Mouse (Mus musculus): ENCODE measurements at regions not wholly inside any gene's neighbourhood (a gene's known extent, or its start where the extent isn't known, plus 50 kb on each side); places are given as distances from the start of the nearest gene placed in this dataset.

DNA sequence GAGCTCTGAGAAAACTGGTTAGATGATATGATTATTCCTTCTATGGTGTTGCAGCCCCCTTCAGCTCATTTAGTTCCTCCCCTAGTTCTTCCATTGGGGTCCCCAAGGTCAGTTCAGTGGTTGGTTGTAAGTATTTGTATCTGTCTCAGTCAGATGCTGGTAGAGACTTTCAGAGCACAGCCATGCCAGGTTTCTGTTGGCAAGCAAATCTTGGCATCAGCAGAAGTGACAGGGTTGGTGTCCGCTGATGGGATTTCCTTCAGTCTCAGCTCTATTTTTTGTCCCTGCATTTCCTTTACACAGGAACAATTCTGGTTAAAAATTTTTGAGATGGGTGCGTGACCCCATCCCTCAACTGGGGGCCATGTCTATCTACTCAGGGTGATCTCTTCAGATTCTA, 55.3 kb upstream of the Spaca1 start:
- DNase-seq (ENCODE audit: inconsistent age in 2 of 2, low spot score in 1 of 2): no peak

DNA sequence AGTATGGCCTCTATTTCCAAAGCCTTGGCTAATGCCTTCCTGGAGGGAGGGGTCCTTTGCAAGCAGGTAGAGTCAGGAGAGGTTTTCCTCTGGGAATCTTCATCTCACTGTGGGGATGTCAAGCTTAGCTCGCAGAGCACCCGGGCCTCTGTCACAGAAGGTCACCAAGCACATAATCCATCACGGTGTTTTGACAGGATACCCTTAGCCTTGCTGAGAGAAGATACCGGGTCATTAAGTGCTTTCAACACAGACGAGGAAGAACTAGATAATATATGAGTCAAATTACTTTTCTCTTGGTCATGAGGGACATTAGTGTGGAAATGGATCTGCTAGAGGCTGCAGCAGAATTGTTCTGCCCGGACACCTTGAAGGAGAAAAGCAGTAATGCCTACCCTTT, 64.3 kb upstream of the Spaca1 start:
- peak in 1 of 2 experiments; percentile 66 for DNase-seq (ENCODE audit: inconsistent age in 2 of 2, low spot score in 1 of 2)

DNA sequence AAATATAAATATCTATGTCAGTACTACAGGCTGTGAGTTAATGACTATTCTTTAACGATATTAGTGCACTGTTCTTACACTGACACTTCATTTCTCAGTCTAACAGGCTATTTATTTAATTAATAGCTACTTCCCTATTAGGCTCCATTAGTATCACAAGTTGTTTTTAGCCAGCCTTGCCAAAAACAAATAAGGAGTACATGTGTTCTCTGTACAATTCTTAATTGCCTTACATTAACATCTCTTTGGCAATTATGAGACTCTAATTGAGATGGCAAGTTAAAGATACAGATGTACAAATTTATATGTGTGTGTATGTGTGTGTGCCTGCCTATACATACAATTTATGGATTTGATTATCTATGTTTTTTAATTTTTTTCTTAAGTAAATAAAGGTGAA, 67.1 kb upstream of the Spaca1 start:
- no peak for DNase-seq (ENCODE audit: inconsistent age in 2 of 2, low spot score in 1 of 2)

DNA sequence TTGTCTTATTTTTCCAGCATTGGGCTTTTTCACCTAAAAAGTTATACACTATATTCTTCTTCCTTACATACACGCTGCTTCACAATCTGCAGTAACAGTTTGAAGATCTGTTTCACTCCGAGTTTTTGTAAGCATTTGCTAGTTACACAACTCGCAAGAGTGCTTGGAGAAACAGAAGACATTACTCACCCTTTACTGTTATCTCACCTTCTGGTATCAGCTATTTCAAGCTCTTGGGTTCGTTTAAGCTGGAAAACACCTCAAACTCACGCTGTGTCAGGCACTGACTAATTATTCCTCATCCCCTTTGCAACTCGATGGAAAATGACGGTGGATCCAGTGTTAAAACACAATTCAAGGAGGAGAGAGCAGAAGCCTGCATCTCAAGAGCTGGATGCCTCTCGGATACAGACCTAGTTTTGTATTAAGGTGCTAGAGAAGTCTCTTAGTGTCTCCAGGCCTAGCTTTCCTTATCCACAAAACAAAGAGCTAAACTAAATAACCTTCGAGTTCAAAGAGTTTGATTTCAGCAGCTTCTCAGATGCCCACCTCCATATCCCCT, 73.0 kb upstream of the Spaca1 start:
- DNase-seq (ENCODE audit: inconsistent age in 2 of 2, low spot score in 1 of 2): no peak

DNA sequence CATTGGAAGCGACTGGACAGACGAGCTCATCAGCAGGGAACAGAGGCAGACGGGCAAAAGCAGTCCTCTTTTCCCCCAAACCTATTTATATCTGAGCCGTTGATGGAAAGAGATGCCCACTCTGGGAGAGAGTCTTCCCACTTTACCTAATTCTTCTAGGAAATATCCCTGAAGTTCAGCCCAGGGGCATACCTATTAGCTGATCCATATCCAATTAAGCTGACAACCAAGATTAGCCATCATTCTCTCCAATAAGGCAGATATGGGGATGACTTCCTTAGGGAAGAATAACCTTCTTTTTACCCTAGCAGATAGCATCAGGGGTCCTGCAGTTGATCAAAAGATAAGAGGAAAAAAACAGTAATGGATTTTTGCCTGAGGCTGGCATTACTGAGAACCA, 78.2 kb upstream of the Spaca1 start:
- no peak for DNase-seq (ENCODE audit: inconsistent age in 2 of 2, low spot score in 1 of 2)

DNA sequence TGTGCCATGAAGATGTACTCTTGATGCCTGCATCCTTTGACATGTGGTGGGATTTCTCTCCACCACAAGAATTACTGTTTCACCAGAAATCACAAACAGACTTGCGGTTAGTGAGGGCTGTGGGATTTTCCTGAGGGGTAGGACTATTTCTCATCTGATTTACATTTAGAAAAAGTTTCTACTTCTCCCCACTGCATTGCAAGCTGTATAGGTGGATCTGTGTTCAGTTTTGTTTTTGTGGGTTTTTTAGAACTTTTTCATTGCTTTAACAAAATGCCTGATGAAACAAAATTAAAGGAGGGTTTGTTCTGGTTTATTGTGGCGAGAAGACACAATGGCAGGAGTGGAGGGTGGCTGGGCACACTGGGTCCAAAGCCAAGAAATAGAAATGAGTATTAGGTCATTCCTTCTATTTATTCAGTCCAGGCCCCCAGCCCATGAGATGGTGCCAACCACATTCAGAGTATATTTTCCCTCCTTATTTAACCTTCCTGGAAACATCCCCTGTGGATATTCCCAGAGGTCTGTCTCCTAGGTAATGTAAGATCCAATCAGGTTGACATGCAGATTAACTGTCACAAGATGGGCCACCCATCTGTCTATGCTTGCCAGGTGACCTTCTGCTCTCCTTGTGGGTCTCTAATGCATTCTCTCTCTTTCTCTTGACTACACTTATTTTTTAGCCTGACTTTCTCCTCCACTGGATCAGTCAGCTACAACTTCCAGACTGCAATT, 96.3 kb upstream of the Spaca1 start:
- DNase-seq (ENCODE audit: inconsistent age in 2 of 2, low spot score in 1 of 2): no peak

DNA sequence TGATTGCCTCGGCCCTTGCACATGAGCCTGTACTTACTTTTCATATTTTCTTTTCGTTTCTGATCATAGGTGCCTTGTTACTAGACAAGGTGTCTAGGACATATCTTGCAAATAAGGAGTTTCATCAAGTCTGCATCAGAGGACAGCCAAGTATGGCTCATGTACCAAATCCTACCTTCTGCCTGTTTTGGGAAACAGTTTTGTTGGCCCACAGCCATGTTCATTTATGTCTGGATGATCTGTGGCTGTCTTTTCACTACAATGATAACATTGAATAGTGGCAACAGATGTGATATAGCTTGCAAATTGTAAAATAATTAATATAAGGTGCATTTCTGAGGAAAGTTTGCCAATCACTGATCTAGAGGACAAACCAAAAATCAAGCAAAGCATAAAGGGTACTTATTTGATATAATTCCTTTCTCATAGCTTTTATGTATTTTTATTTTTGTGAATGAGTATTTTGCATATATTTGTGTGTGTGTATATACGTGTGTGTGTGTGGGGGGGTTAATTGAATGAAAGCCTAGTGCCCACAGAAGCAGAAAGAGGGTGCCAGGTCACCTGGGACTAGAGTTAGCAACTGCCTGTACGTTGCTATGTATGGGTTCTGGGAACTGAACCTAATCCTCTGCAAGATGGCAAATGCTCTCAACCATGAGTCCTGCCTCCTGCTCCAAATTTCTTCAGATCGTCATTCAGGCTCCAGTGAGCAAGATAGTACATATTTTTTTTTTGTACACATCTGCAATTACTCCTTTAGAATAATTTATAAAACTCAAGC, 99.2 kb upstream of the Spaca1 start:
- DNase-seq (ENCODE audit: inconsistent age in 2 of 2, low spot score in 1 of 2): no peak

DNA sequence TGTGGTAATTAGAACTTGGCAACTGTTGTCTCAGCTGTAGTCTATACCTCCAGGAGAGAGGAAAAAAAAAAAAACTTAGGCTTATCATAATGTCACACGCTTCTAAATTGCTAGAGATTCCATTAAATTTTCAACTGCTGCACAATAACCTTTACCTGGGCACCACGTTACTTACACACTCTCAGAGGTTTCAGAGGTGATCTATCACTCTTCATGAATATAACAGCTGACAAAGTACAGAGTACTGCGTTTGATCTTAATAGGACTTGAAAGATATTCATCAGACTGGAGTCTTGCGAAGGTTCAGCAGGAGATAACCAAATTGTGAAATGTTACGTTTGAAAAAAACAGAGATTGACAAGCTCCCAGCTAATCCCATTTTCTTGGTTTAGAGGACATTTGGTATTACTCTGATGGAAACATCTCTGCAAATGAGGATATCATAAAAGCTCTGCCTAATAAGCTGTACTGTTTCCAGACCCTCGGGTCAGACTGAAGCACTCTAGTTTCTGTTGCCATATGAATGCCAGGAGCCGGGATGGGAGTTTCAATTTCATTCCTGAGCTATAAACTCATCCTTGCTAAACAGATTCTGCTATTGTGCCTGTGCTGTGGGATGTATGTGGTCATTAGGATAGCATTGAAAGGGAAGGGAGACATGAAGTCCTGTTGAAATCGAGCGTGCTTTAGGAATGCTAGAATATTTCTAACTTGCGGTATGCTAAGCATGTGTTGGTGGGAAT, 101.8 kb upstream of the Spaca1 start:
- peak in 1 of 2 experiments; percentile 25 for DNase-seq (ENCODE audit: inconsistent age in 2 of 2, low spot score in 1 of 2)

DNA sequence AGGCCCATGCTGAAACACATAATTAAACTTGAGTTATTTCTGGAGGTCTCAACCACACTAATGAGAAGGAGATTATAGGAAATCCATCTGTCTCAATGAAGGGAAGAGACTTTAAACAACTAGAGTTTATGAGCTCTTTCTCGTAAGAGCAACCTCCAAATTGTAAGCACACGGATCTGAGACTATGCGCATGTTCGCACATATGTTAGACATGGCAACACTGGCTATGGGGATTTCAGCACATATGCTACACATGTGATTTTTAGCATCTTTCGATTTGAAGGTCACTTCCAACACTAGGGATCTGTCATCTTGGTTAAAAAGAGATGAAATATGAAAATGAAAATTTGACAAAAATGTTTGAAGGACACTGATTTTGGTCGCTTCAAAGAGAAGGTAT, 105.5 kb upstream of the Spaca1 start:
- DNase-seq (ENCODE audit: inconsistent age in 2 of 2, low spot score in 1 of 2): no peak

DNA sequence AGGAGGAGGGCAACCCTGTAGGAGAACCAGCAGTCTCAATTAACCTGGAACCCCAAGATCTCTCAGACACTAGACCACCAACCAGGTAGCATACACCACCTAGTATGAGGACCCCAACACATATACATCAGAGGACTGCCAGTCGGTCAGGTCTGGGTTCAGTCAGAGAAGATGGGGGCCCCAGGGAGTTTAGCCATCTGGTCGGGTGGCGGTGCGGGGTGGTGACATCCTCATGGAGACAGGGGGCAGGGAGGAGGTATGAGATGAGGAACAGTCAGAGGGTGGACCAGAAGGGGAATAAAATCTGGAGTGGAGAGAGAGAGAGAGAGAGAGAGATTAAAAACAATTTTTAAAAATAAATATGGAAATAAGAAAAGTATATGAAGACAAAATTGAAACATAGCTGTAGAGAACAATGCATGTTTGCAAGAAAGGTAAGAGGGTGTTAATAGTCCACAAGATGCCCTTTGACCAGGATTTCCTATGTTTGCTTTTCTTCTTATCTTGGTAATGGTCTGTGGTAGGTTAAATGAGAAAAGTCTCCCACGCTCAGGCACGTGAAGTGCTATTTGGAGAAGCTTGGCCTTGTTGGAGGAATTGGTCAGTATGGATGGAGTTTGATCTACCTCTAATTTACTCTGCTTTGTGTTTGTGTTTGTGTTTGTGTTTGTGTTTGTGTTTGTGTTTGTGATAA, 108.0 kb upstream of the Spaca1 start:
- no peak for DNase-seq (ENCODE audit: inconsistent age in 2 of 2, low spot score in 1 of 2)

DNA sequence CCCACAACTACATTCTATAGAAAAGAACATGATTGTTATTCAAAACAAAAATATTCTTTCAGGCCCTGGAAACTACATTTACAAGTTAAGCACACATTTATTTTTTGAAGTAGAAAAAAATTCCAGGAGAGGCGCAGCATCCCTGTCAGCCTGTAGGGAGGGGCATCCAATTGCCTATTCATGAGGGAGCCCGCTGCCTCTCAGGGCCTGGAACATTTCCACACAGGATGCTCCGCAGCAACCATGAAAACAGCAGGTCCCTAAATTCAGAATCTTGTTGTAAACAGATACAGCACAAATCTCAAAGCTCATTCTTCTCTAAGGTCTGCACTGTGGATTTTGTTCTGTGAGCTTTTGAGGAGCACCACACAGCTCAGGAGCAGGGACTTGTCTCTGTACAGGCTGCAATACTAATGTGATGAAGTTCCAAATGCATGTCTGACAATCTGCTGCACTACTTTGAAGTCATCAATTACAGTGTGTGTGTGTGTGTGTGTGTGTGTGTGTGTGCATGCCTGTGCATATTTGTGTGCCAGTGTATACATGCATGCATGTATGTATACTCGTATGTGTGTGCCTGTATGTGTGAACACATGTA, 121.4 kb upstream of the Spaca1 start:
- DNase-seq (ENCODE audit: inconsistent age in 2 of 2, low spot score in 1 of 2): no peak

DNA sequence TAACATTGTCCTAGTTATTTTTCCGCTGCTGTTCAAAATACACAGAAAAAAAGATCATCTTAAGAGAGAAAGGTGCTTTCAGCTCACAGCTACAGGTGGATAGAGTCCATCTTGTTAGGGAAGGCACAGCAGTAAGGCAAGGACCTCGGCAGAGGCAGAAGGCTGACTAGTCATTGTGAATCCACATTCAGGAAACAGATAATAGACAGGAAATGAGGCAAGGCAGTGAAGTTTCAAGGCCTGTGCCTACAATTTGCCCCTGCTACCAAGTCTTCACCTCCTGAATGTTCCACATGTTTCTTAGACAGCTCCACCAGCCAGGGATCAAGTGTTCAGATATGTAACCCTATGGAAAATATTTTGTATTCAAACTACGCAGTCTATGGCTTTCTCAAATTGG, 122.0 kb upstream of the Spaca1 start:
- DNase-seq (ENCODE audit: inconsistent age in 2 of 2, low spot score in 1 of 2): no peak

DNA sequence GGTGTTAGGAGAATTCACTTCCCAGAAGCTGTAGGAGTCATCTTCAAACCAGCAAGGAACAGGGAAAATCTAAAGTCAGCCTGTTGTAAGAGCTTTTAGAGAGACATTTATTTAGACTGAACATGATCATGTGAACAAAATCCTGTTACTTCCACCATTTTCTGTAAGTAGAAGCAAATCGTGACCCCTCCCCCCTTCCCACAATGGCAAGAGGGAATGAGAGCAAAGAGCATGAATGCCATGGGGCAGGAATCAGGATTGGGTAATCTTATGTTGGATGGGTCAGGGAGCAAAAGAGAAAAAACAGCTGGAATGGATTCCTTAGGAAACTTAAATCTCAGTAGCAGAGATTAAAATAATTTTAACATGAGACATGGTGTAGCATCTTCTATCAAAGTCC, 127.4 kb upstream of the Spaca1 start:
- DNase-seq (ENCODE audit: inconsistent age in 2 of 2, low spot score in 1 of 2): peak in 1 of 2 experiments; percentile 21

DNA sequence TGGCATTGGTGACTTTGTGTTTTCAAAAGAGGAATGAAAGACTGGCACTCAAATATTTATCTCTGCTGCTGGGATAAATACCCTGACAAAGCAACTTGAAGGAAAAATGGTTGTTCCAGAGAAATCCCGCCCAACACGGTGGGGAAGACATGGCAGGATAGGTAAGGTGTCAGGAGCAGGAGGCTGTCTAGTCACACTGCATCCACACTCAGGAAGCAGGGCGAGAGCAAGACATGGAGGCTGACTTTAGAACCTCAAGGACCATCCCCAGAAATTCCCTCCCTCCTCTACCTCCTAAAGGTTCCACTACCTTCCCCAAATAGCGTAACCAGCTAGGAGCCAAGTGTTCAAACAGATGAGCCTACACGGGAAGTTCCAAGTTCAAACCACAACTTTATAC, 136.5 kb upstream of the Spaca1 start:
- no peak for DNase-seq (ENCODE audit: inconsistent age in 2 of 2, low spot score in 1 of 2)

DNA sequence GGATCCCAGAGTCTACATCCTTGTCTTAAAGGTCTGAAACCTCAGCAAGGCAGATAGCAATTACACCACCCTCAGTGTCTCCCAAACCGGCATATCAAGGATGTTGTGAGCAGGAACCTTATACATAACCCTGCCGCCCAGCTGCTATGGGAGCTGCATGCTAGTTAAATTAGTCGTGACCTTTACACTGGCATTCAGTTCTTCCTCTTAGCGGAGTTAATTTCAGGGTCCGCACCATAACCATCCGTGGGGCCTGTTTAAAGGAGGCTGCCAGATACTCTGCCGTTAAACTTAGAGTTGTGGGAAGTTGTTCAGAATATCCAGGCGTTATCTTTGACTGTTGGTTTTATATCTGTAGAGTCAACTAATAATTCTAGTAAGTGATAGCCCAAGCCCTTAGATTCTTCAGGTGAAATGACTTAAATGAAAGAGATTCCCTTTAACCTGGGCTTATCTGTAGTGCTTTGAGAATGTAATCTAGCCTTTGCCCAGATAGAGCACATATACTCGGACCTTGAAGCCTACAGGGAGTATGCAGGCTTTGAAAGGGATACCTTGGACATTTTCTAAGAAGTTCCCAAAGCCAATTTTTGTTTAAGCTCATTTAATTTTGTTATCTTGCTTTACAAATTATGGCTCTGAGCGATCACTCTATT, 153.3 kb upstream of the Spaca1 start:
- DNase-seq (ENCODE audit: inconsistent age in 2 of 2, low spot score in 1 of 2): no peak

DNA sequence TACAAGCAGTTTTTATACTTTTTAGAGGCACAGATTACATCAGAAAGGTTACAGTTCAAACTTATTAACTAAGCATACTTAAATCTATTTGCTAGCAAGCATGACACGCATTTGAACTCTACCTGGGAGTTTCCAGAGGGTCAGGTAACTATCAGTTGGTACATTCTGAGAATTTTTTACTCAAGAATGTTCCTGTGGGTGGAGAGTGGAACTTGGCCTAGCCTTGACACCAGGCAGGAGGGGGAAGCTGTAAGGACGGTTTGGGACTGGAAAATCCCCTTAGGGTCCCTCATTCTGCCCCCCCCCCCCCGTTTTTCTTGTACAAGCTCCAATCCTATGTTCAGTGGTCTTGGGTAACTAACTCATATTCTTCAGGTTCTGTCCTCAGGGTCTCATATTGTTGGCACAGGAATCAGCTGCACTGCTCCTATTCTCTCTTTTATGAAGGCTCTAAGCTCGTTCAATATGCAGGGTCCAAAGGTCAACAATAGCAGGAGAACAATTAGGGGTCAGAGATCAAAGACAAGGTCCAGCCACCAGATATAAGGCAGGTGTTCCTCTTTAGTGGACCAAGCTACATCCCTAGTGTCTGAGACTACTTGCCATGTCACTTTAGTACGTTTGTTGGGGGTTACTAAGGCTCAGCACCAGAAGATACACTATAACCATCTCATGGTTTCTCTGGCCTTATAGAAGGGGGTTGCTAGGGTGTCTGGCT, 159.3 kb upstream of the Spaca1 start:
- no peak for DNase-seq (ENCODE audit: inconsistent age in 2 of 2, low spot score in 1 of 2)

DNA sequence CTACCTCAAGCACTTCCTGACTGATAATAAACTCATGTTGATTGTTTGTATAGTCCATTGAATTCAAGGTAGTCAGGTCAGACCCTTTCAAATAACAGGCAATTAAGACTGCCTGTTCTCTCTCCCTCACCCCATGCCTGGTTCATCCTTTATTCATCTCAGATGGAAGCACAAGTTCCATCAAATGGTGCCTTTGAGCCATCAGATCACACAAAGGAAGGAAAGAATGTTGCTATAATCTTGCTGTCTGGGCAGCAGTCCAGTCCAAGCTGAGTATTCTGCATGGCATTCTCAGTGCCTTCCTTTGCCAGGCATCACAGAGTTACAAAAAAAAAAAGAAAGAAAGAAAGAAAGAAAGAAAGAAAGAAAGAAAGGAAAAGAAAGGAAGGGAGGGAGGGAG, 163.7 kb upstream of the Spaca1 start:
- no peak for DNase-seq (ENCODE audit: inconsistent age in 2 of 2, low spot score in 1 of 2)

DNA sequence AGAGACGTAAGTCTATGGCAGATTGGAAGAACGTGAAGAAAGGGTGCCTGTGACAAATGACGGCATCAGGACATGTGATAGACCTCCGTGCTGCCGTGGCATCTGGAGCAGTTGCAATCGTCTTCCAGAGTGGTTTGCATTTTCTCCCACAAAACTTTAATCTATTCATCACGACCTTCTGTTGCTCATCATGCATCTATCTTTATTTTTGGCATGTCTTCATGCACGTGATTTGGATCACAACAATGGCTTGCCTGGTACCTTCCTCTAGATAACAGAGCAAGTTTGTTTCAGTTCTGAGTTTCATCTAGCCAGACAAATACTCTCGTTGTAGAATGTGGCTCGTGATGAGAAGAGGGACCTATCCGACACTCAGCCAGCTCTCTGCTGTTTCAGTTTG, 164.4 kb upstream of the Spaca1 start:
- DNase-seq (ENCODE audit: inconsistent age in 2 of 2, low spot score in 1 of 2): no peak

DNA sequence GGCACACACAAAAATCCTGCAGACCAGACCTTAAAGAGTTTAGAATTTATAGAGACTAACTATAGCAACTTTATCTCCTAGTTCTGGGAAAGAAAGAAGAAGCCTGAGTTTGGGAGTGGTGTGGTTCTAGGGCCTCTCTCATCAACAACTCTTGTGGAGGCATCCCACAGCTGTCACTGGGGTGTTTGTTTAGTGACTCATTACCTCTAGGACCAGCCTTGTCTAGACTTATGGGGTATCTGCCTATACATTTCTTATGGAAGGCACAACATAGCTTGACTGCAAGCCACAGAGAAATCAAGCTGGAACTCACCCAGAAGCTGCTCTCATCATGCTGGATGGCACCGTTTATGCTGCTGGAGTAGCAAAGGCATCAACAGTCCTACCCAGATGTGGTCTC, 171.9 kb upstream of the Spaca1 start:
- DNase-seq (ENCODE audit: inconsistent age in 2 of 2, low spot score in 1 of 2): no peak

All from adrenal gland, adult (tissue).